Mouse (Mus musculus) embryonic fibroblast, embryonic 13.5 days (primary cell): ENCODE measurements around the gene Pex7.

Experiments
- CTCF ChIP-seq: IDR thresholded peaks from 2 replicates; pipeline ENCODE4 v1.5.1; 2011; ENCODE audit warnings: mild to moderate bottlenecking, control low read depth, low read length, moderate library complexity, borderline replicate concordance; ENCODE audit not compliant: insufficient read depth
- POLR2A ChIP-seq: IDR thresholded peaks from 2 replicates; pipeline ENCODE4 v1.6.1; 2011; ENCODE audit warnings: low read depth, mild to moderate bottlenecking, control low read depth, low read length, moderate library complexity

DNA sequence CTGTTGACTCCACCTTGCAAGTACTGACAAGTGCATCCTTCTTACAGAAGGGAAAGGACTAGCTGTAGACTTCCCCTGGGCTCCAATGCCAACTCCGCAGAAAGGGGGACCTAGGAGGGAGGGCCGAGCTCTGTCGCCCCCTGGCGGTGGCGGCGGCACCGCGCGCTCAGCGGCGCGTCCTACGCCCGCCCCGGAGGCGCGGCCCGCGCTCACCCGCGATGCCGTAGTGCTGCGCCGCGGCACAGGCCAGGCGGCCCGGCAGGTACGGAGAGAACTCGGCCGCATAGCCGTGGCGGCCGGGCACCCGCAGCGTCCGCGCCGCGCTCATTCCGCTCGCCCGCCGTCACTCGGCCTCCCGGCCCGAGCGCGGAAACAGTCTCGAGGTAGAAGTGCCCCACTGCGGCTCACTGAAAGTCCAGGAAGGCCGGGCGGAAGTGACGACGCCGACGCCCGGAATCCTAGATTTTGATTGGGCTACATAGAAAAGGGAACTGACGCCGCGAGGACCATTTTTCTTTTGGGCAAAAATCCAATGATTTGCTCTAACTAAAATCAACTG, at the start of gene Pex7:
- TF ChIP-seq CTCF (peak; percentile 86), POLR2A (peak; percentile 58; the same call in 1 of the 2 replicates)
